Mouse (Mus musculus): Measurements from ENCODE around the gene Vcpkmt. TPM values are rescaled to one million over a fixed set of nuclear protein-coding genes. Genes with fewer than 3 reads are reported as not detected.

Vcpkmt gene
- total and polyA plus RNA-seq, 3 experiments = 18.8 to 43.1 TPM; not detected in 1

GRCm38 (mm10) chr12:69582216-69582612, 614 bp downstream of the Vcpkmt start:
- H3K27ac ChIP-seq (ENCODE audit: control insufficient read depth, low read depth, low read length) = peak overlapping the region; percentile 81
- H3K36me3 ChIP-seq (ENCODE audit: control insufficient read depth in 1 of 2, insufficient read depth in 2 of 2, low read length in 2 of 2) = peaks cover 8 to 18% of the 10 kb centered on the region in 2 experiments

DNA sequence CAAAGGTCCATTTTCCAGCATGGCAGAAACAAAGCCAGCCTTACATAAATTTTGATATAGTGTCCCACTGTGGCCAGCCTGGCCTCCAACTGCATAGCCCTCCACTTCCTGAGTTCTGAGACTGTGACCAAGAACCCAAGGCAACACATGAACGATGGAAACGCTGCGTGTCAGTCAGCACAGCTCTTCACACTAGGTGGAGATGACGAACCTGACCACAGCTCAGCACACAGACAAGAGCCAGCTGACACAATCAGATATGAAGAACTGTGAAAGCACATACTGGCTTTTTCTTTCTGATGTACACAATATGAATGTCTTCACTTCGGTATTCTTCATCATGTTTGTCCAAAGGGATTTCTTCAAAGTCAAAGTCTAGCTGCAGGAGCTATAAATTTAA, 3.2 kb downstream of the Vcpkmt start:
- peaks cover 19% of the 10 kb centered on the region for H3K79me2 ChIP-seq (ENCODE audit: control insufficient read depth, insufficient read depth, low read length, poor library complexity)
- no peaks in the 10 kb centered on the region for H3K9me3 ChIP-seq (replicated peaks; ENCODE audit: insufficient read depth, low read length)
- TF ChIP-seq MAX (IDR thresholded peaks at IDR 0.05; ENCODE audit: low read length) (no peak), SMC3 (IDR thresholded peaks at IDR 0.05; ENCODE audit: low read depth, low read length) (no peak), ETS1 (IDR thresholded peaks at IDR 0.05; ENCODE audit: low read depth, low read length) (peak; percentile 51; the same call in 1 of the 2 replicates), CHD2 (IDR thresholded peaks at IDR 0.05; ENCODE audit: low read length) (no peak), RAD21 (IDR thresholded peaks at IDR 0.05; ENCODE audit: low read depth, low read length) (no peak), TBP (IDR thresholded peaks at IDR 0.05; ENCODE audit: low read depth, low read length) (no peak), HCFC1 (IDR thresholded peaks at IDR 0.05; ENCODE audit: low read depth, low read length) (no peak), POLR2A (IDR thresholded peaks at IDR 0.05; ENCODE audit: control insufficient read depth in 1 of 2, insufficient read depth in 1 of 2, low read depth in 1 of 2, low read length in 2 of 2, poor library complexity in 1 of 2) (no peak), GATA1 (IDR thresholded peaks at IDR 0.05; ENCODE audit: low read depth, low read length) (peak; percentile 33; the same call in 1 of the 2 replicates)
- no peaks in the 10 kb centered on the region for H3K27me3 ChIP-seq (ENCODE audit: control insufficient read depth in 1 of 2, insufficient read depth in 2 of 2, low read length in 2 of 2)
- H3K4me3 ChIP-seq (ENCODE audit: control insufficient read depth in 1 of 2, insufficient read depth in 1 of 2, low read depth in 2 of 2, low read length in 2 of 2) = no peak overlapping the region
- peak; percentile 35 for DNase-seq (ENCODE audit: low read depth, low spot score)
- peaks cover 6 to 18% of the 10 kb centered on the region in 2 experiments for H3K36me3 ChIP-seq (ENCODE audit: control insufficient read depth in 1 of 2, insufficient read depth in 2 of 2, low read length in 2 of 2)
- H3K9ac ChIP-seq (ENCODE audit: control insufficient read depth, low read depth, low read length, poor library complexity, severe bottlenecking) = no peak overlapping the region
- H3K27ac ChIP-seq (ENCODE audit: control insufficient read depth, low read depth, low read length) = no peak overlapping the region
- peaks cover 4 to 7% of the 10 kb centered on the region in 2 experiments; a peak in 3 of 4 replicates for H3K4me1 ChIP-seq (ENCODE audit: control insufficient read depth in 1 of 2, insufficient read depth in 2 of 2, low read length in 2 of 2)

More at GRCm38 (mm10) chr12:69582216-69582612, 614 bp downstream of the Vcpkmt start:
- Histone ChIP-seq H3K9me3 (replicated peaks; ENCODE audit: insufficient read depth, low read length) (no peaks in the 10 kb centered on the region), H3K27me3 (ENCODE audit: control insufficient read depth in 1 of 2, insufficient read depth in 2 of 2, low read length in 2 of 2) (no peaks in the 10 kb centered on the region), H3K4me1 (ENCODE audit: control insufficient read depth in 1 of 2, insufficient read depth in 2 of 2, low read length in 2 of 2) (peaks cover 4 to 7% of the 10 kb centered on the region in 2 experiments; a peak in 3 of 4 replicates), H3K9ac (ENCODE audit: control insufficient read depth, low read depth, low read length, poor library complexity, severe bottlenecking) (peak overlapping the region; percentile 99), H3K79me2 (ENCODE audit: control insufficient read depth, insufficient read depth, low read length, poor library complexity) (peaks cover 19% of the 10 kb centered on the region), H3K4me3 (ENCODE audit: control insufficient read depth in 1 of 2, insufficient read depth in 1 of 2, low read depth in 2 of 2, low read length in 2 of 2) (peak overlapping the region; percentile 93 to 99)
- peak; percentile 61 for DNase-seq (ENCODE audit: low read depth, low spot score)
- TF ChIP-seq TCF12 (IDR thresholded peaks at IDR 0.05; ENCODE audit: low read depth, low read length) (no peak), MAZ (IDR thresholded peaks at IDR 0.05; ENCODE audit: low read depth, low read length) (no peak), MXI1 (IDR thresholded peaks at IDR 0.05; ENCODE audit: low read depth, low read length) (no peak), POLR2AphosphoS2 (IDR thresholded peaks at IDR 0.05; ENCODE audit: low read length) (no peak), JUND (IDR thresholded peaks at IDR 0.05; ENCODE audit: low read depth, low read length) (no peak), USF1 (IDR thresholded peaks at IDR 0.05; ENCODE audit: low read depth, low read length) (no peak)

GRCm38 (mm10) chr12:69576120-69576627, 6.7 kb downstream of the Vcpkmt start:
- no peak for DNase-seq (ENCODE audit: low read depth, low spot score)
- no peaks in the 10 kb centered on the region for H3K9me3 ChIP-seq (replicated peaks; ENCODE audit: insufficient read depth, low read length)
- no peak for TF ChIP-seq MEF2A (IDR thresholded peaks at IDR 0.05; ENCODE audit: extremely low read depth, insufficient replicate concordance, low read depth, low read length, poor library complexity, severe bottlenecking)
- TF ChIP-seq POLR2A (IDR thresholded peaks at IDR 0.05; ENCODE audit: control insufficient read depth in 1 of 2, insufficient read depth in 1 of 2, low read depth in 1 of 2, low read length in 2 of 2, poor library complexity in 1 of 2) = peak in 1 of 2 experiments; percentile 35; a peak in 1 of 4 replicates
- no peak overlapping the region for H3K4me3 ChIP-seq (ENCODE audit: control insufficient read depth in 1 of 2, insufficient read depth in 1 of 2, low read depth in 2 of 2, low read length in 2 of 2)
- H3K4me1 ChIP-seq (ENCODE audit: control insufficient read depth in 1 of 2, insufficient read depth in 2 of 2, low read length in 2 of 2) = peaks cover under 1 to 4% of the 10 kb centered on the region in 2 experiments; a peak in 3 of 4 replicates
- no peaks in the 10 kb centered on the region for H3K27me3 ChIP-seq (ENCODE audit: control insufficient read depth in 1 of 2, insufficient read depth in 2 of 2, low read length in 2 of 2)
- H3K9ac ChIP-seq (ENCODE audit: control insufficient read depth, low read depth, low read length, poor library complexity, severe bottlenecking) = no peak overlapping the region
- H3K27ac ChIP-seq (ENCODE audit: control insufficient read depth, low read depth, low read length) = no peak overlapping the region
- H3K79me2 ChIP-seq (ENCODE audit: control insufficient read depth, insufficient read depth, low read length, poor library complexity) = peaks cover 4% of the 10 kb centered on the region
- H3K36me3 ChIP-seq (ENCODE audit: control insufficient read depth in 1 of 2, insufficient read depth in 2 of 2, low read length in 2 of 2) = peaks cover 6 to 12% of the 10 kb centered on the region in 2 experiments
